Comparison of ENCODE assay signal across 23 mouse cellular contexts in genomic region chr16:29764376-29764775, GRCm38 (mm10).
A peak's percentile ranks its signal among the peaks of the same experiment; 100 is the strongest.
DNase-seq lines count a peak whose midpoint lies in the region; ATAC-seq lines count a peak whose summit lies in the region.
"Had no signal": no experiment of that assay in that cellular context is flagged by ENCODE, and none has a peak within 500 bp of the region (broad histone marks: within the 10 kb centered on the region; RNA-seq: fewer than 3 reads in every experiment).

No protein-coding gene starts in this region.

- ATAC-seq in kidney, embryonic 15.5 days (replicated peaks; ENCODE audit: low FRiP score): no peak
- ATAC-seq: CD4-positive, CD25-positive, alpha-beta regulatory T cell, adult 4 months; forebrain, embryonic 14.5 days; forebrain, embryonic 16.5 days had no signal

- DNase-seq in 416B (ENCODE audit: low read depth) (peak; percentile 56), R1 (ENCODE audit: low read depth, low spot score) (peak; percentile 70)
- DNase-seq in CD4-positive helper T cell, adult 2 months (ENCODE audit: low read depth, low spot score): peak; percentile 22
- peak; percentile 22 for DNase-seq in induced T-regulatory cell, adult 2 months (ENCODE audit: low read depth)
- DNase-seq in lung, postnatal 36 days: no peak
- DNase-seq in ovary, postnatal 10 days (ENCODE audit: low spot score): no peak
- DNase-seq in B cell, adult 2 months: no peak
- DNase-seq: adrenal gland, adult 2 months; adrenal gland, postnatal 10 days; adrenal gland, postnatal 25 days; cerebellum, adult 11-12 months; cerebellum, adult 2 months; cerebellum, adult 9-10 months; cerebellum, postnatal 10 days; cerebellum, postnatal 25 days had no signal

- peaks cover 21% of the 10 kb centered on the region for H3K4me1 ChIP-seq in kidney, embryonic 15.5 days

- peaks cover 11% of the 10 kb centered on the region; the same call in 1 of the 2 replicates for H3K27me3 ChIP-seq in kidney, embryonic 15.5 days
- H3K27me3 ChIP-seq: embryonic facial prominence, embryonic 12.5 days had no signal

- no peak overlapping the region for H3K4me2 ChIP-seq in kidney, embryonic 15.5 days
- H3K4me2 ChIP-seq: embryonic facial prominence, embryonic 12.5 days; forebrain, embryonic 12.5 days had no signal

- H3K4me3 ChIP-seq in kidney, embryonic 15.5 days (replicated peaks): no peak overlapping the region
- H3K4me3 ChIP-seq: embryonic facial prominence, embryonic 10.5 days; embryonic facial prominence, embryonic 12.5 days; forebrain, embryonic 10.5 days; forebrain, embryonic 12.5 days had no signal

- no peak overlapping the region for H3K9ac ChIP-seq in kidney, embryonic 15.5 days
- H3K9ac ChIP-seq: embryonic facial prominence, embryonic 12.5 days; forebrain, embryonic 12.5 days had no signal

- H3K36me3 ChIP-seq in kidney, embryonic 15.5 days: no peaks in the 10 kb centered on the region
- H3K36me3 ChIP-seq: embryonic facial prominence, embryonic 10.5 days; embryonic facial prominence, embryonic 12.5 days; forebrain, embryonic 10.5 days; forebrain, embryonic 12.5 days had no signal

- WGBS in kidney, embryonic 15.5 days: 77% methylated on average over 1 of the region's 1 CpGs

- H3K9me3 ChIP-seq in kidney, embryonic 15.5 days (replicated peaks): peaks cover 7% of the 10 kb centered on the region; the same call in 1 of the 2 replicates
- H3K9me3 ChIP-seq: embryonic facial prominence, embryonic 12.5 days had no signal

- no peak overlapping the region for H3K27ac ChIP-seq in kidney, embryonic 15.5 days
- H3K27ac ChIP-seq: embryonic facial prominence, embryonic 10.5 days; embryonic facial prominence, embryonic 12.5 days; forebrain, embryonic 10.5 days; forebrain, embryonic 12.5 days had no signal

Comparison
In these comparisons a context has a peak if more than half of its experiments do, and no peak if none do; other contexts are left out.
1. DNase-seq: peak in 416B (single experiment), CD4-positive helper T cell, adult 2 months (single experiment), R1 (single experiment) and induced T-regulatory cell, adult 2 months (single experiment); none in lung, postnatal 36 days (single experiment), ovary, postnatal 10 days (single experiment) and B cell, adult 2 months (0 of 2).